Mouse (Mus musculus) adrenal gland, postnatal 10 days (tissue): ENCODE results near the gene Atf6b. TPM values are rescaled to one million over a fixed set of nuclear protein-coding genes. Genes with fewer than 3 reads are reported as not detected.

ENCODE experiments used
- DNase-seq: peaks from one replicate; pipeline ENCODE4 v3.0.0; 2021; ENCODE audit warnings: mixed read lengths
- long read RNA-seq, 2 experiments: library from polyadenylated mRNA; stranded (forward); transcript quantifications; one replicate each; pipeline ENCODE4 v2.0.0; 2021
- total RNA-seq, 2 experiments: library from RNA; stranded (reverse); gene quantifications; 2 replicates each; pipeline ENCODE4 v1.2.3; 2021

Atf6b gene
- total RNA-seq: 10 to 100 TPM; 37.8 to 40.1 TPM
- long read RNA-seq, experiment 1, transcript Atf6b-201 (18 exons, 2,566 nt): major isoform, 35 of 70 reads
- long read RNA-seq, experiment 1, partial matches to known transcripts: 29 of 70 reads
- long read RNA-seq, experiment 1, other reads (novel, unspliced or antisense): 6 of 70 reads
- long read RNA-seq, experiment 2, transcript Atf6b-201 (18 exons, 2,566 nt): major isoform, 44 of 59 reads
- long read RNA-seq, experiment 2, partial matches to known transcripts: 5 of 59 reads
- long read RNA-seq, experiment 2, other reads (novel, unspliced or antisense): 10 of 59 reads

DNA sequence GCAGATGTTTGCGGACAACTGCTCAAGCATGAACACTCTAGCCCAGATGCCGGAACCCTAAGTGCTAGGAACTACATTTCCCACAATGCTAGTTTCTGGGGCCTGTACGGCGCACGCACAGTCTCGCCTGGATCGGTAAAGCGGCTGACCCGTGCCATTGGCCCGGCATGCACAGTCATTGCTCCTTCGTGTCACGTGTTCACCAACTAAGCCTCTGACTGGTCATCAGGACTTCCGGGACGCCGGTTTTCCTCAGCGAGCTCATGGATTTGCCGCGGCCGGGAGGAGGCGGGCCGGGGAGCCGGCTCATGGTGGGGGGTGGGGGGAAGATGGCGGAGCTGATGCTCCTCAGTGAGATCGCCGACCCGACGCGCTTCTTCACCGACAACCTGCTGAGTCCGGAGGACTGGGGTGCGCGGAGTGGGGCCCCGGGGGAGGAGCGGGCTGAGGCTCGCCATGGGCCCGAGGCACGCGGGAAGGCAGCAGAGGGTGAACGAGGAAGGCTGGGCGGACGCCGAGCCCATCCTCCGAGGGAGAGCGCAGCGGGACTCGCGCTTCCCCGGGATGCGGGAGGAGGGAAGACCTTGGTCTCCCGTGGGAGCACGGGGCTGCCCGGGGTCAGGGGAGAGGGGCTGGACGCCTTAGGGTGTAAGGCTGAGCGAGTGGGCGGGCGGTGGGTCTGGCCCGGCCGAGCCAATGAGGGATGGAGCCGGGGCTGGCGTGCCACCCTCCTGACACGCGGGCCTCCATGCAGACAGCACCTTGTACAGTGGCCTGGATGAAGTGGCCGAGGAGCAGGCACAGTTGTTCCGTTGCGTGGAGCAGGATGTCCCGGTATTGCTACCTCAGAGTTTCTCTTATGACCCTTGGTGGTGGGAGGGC lies at the start of gene Atf6b:
TSS of gene Atf6b (plus strand) at position 241 of the 882 bp plus-strand sequence.
- peak; percentile 95 for DNase-seq

DNA sequence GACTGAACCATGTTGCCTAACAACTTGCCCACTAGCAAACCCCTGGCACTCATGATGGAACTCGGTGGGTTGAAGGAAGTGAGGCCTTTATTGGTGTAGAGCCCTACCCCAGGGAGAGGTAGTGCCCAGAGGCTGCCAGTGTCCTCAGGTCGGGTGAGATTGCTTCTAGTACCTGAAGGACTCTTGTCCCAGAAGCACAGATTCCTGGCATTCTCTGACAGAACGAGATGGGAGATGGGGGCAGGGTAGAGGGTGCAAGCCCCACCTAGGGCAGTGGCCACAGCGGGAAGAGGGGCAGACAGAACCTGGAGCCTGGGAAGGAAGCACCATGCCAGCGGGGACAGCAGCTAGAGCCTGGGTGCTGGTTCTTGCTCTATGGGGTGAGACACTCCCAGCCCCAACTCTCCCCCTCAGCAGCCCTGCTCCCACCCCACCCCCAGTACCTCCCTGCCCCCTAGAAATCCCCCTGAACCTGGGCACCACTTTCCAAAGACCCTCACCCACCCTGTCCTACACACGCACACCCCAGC lies 49.3 kb upstream of the Atf6b start, which contains the start of gene Ager:
TSS of gene Ager (plus strand) at position 297 of the 530 bp plus-strand sequence.
- no peak for DNase-seq

DNA sequence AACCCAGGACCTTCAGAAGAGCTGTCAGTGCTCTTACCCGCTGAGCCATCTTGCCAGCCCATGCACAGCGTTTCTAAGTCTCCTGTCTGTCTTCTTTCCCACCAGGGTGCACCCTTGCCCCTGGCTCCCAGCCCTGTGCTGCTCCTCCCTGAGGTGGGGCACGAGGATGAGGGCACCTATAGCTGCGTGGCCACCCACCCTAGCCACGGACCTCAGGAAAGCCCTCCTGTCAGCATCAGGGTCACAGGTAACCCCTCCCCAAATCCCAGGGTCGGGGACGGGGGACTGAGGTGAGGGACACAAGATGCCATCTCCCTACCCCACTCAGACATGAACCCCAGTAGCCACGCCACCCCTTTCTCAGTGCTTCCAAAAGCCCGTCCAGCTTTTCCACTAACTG lies 47.1 kb upstream of the Atf6b start:
- no peak for DNase-seq

GRCm38 (mm10) chr17:34601796-34602195 lies 45.1 kb upstream of the Atf6b start:
- DNase-seq: peak; percentile 1

- DNase-seq: peak; percentile 98
Measured at GRCm38 (mm10) chr17:34603375-34604060, 43.4 kb upstream of the Atf6b start, which contains the start of gene Rnf5. Rnf5 (minus strand) TSS chr17:34603690.

DNA sequence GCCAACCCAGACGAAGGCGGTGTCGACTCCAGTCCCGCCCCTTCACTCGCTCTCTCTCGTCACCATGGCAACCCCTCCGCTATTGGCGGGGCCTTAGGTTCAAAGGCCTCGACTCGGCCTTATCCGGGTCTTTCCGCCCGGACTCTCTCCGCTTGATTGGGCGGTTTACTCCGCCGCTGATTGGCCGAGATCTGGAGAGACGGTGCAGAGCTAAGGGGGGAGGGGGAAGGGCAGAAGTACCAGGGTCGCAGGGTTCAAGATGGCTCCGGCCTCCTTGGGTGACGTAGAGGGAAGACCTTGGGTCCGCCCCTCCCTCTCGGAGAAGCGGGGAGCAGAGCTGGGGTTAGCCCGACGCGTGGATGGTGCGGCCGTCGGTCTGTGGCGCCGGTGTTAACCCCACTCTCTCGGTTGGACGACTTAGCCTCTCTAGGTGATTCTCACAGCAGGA lies 42.9 kb upstream of the Atf6b start, which contains the start of gene Agpat1:
TSS of gene Agpat1 (plus strand) at position 202 of the 448 bp plus-strand sequence.
- peak; percentile 100 for DNase-seq

DNA sequence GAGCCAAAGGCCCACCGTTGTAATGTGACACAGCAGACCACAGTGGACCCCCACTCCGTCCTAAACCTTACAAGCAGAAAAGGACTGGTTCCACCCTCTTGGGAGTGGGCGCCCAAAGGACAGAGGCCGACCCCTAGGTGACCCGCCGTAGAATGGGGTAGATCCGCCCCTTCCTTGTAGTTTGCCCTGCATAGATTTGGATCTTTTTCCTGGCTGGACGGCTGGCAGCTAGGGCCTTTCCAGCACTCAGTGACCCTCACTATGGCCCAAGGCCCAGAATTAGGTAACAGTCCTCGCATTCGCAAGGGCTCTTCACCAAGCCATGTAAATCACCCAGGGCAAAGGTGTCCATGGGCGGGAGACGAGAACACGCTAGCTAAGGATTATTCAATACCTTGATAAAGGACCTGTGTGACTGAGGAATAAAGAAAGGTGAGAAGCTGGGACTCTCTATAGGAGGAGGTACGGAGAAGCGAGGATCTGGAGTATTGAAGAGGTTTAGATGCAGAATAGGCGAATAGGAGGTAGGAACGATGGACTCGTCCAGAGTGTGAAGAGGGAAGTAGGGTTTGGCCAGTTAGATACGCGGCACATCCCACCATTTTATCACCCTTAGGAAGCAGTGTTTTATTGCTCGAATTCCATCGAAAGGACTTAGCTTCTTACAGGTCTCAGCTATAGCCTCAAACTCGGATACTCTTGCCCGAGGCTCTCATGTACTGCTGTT lies 42.3 kb upstream of the Atf6b start:
- DNase-seq: peak; percentile 83

- DNase-seq: peak; percentile 99
Measured at GRCm38 (mm10) chr17:34605609-34606008, 41.3 kb upstream of the Atf6b start.

DNA sequence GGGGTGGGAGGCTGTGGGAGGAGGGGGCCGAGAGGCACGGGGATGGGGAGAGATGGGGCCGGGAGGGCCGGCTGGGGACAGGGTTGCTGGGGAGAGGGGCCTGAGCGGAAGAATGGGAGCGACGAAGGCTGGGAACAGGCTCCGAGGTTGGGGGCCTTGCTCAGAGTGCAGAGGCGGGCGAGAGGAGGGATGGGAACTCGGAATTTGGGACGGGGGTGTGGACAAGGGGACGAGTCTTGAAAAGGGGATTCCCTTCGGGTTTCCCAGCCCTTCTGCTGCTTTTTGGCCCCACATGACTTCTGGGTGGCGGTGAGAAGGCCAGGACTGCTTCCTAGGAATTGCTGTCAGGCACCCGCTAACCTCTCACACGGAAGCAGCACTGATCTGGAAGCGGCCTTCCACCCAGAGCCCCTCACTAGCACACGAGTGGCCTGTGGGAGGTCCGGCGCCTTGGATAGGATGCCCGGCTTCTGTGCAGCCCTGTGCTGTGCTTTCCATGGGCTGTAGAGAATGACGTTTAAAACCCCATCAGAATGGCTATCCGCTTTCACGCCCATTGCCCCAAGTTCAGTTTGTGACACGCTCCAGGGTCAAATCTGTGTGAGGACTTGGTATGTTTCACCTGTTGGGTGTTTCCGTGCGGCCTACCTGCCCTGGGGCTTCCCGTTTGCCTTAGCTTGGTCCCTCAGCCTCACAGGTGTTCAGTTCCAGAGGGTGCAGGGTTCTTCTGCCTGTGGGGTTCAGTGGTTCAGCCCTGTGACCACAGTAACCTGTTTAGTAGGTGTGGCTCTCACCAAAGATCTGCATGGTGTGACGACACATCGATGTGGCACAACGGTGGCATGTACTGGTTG lies 40.5 kb upstream of the Atf6b start:
- no peak for DNase-seq

GRCm38 (mm10) chr17:34607997-34608396 lies 38.9 kb upstream of the Atf6b start:
- no peak for DNase-seq

DNA sequence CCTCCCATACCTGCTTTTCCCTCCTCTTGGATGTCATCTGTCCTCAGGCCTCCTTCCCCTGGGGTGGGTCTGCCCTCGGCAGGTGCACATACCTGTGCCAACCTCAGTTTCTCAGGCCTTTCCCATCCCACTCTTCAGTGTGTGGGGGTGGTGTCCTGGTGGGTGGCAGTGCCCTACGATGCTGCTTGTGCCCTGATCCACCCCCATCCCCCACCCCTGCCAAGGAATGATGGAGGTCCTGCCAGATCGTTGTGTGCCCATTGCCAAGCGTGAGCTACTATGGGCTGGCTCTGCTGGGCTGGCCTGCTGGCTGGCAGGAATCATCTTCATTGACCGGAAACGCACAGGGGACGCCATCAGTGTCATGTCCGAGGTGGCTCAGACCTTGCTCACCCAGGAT lies 35.9 kb upstream of the Atf6b start:
- no peak for DNase-seq

GRCm38 (mm10) chr17:34613054-34613645 lies 33.8 kb upstream of the Atf6b start:
- no peak for DNase-seq

- DNase-seq: no peak
Measured at GRCm38 (mm10) chr17:34613830-34614229, 33.1 kb upstream of the Atf6b start.

DNA sequence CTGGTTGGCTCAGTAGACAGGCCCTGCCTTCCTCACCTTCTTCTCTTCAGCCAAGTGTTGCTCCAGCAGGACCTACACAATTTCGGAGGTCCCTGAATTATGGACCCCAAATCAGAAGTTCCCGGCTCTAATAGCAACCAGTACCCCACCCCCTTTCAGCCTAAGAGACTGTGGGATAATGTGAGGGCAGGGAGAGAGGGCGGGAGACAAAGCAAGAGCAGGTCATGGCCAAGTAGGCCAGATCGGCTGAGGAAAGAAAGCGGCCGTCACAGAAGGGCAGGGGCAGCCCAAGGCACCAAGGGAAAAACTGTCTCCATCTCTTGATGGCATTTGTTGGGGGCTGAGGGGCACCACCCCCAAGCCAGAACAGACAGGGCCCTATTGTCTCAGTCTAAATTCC lies 31.1 kb upstream of the Atf6b start, which contains the start of gene Egfl8:
TSS of gene Egfl8 (minus strand) at position 101 of the 400 bp plus-strand sequence.
- DNase-seq: no peak

DNA sequence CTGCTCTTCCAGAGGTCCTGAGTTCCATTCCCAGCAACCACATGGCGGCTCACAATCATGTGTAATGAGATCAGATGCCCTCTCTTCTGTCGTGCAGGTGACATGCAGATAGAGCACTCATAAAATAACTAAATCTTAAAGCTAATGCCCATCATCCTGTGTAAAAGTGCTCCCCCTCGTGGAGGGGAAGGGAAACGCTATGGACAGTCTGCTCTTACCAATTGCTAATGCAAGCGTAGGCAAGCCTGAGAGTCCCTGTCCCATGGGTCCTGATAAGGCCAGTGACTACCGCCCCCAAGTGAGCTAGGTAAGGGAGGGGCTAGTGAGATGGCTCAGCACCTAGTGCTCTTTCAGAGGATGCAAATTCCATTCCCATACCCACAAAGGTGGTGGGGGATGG lies 27.9 kb upstream of the Atf6b start:
- DNase-seq: peak; percentile 84

- DNase-seq: no peak
Measured at GRCm38 (mm10) chr17:34621006-34621405, 25.9 kb upstream of the Atf6b start.

- DNase-seq: no peak
Measured at GRCm38 (mm10) chr17:34623161-34623560, 23.8 kb upstream of the Atf6b start.

DNA sequence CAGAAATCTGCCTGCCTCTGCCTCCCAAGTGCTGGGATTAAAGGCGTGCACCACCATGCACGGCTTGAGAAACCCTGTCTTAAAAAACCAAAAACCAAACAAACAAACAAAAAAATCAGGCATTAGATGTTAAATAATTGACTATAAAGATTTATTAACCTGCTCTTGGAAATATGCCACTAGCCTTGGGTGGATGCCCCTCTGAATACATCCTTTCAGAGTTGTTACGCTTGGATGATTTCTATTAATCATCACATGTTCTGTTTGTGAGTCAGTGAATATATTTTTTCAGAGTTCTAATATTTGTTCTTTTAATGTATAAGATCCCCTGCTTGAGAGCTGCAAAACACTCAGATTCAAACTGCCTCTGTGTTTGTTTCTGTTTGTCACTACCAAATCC lies 22.0 kb upstream of the Atf6b start:
- DNase-seq: no peak

GRCm38 (mm10) chr17:34626062-34626772 lies 20.7 kb upstream of the Atf6b start:
- DNase-seq: no peak
